Mouse (Mus musculus) c-Kit-positive CD71-negative TER-119-negative erythroid progenitor cells, embryonic 14.5 days (primary cell): ENCODE results near the gene Tlr5.

Experiments
- DNase-seq: peaks from one replicate; pipeline ENCODE4 v3.0.0-alpha.2; 2013; ENCODE audit warnings: low read depth

The Tlr5 gene

DNA sequence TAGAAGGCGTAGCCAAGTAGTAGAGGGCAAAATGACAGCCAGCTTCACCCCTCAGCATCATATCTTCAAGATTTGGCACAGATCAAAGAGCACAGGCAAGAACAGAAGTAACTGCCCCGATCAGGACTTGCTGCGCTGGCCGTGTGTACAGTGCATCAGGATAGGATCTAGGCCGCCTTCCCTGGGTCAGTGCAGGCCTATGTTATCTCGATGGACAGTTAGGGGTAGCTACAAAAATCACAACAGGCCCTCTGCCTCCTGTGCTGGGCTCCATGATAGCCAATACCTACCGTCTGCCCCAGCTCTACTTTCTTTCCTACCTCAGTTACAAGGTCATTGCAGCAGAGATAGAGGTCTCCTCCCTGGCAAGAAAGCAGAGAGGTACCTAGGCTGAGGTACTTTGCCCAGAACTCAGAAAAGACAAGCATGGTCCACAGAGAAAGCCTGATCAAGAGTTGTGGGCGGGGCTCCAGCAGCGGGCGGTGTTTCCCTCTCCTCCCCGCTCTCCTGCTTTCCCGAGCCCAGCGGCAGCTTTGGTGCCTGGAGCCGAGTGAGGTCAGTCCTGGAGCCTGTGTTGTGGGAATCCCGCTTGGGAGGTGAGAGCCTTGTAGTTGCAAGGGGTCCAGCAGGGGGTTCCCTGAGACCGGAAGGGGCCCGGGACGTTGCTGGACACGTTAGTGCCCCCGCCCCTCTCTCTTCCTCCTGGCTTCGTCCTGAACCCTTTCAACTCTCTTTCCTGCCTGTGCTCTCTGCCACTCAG, at the start of gene Tlr5:
Gene Tlr5, plus strand, starts transcription at position 502 of the 760 bp plus-strand sequence.
- no peak for DNase-seq

DNA sequence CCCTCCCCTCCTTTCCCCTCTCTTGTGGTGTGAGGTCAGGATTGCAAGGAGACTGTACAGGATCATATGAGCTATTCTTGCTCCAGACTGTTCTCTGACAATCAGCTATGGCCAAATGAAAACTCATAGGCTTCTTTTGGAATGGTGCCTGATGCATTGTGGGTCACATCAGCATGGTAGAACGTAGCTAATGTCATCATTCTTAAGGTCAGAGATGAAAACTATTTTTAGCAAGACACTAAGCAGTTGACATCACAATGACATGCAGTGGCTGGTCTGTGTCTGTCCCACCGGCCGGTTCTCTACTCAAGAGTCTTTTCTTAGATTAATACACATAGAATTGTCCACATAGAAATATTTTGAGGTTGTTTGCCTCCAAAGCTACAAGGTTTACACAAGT, 48.9 kb upstream of the Tlr5 start:
- no peak for DNase-seq

DNA sequence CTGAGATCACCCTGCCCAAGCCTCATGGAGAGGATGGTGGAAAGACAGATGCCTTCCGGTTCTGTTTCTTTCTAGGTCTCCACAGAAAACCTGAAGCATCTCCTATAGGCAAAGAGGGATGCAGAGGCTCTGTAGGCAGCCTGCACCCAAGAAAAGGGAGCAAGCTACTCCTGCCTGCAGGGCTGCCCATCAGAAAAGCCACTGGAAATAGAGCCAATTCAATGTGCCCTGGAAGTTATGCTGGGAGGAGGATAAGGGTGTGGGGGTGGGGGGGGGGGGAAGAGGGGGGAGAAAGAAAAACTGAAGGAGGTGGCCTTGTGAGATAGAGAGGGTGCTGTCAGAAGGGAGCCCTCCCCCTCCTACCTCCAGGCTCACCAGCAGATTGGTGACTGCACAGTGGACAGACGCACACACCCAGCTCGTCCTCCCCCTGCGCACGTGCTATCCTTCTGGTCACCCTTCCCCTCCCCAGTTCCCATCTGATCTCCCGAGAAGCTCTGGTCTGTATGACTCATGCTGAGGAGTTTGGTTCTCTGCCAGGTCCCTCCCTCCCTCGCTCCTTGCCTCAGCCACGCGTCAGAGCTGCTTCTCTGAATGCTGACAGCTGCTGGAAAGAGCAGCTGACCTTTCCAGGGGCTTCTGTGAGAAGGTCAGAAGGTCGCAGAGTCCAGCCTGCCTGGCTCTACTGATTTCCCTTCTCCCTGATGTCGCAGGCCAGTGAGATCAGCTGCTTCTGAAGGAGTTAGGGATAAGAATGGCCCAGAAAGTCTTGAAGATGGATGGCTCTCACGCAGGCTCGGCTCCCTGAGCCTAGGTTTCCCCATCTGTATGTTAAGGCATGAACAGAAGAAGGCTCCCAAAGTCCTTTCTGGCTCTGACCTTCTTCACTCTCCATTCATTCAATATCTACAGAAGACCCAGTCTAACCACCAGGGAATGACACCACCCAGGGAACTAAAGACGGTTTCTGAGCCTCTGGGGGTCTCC, 46.2 kb upstream of the Tlr5 start:
- DNase-seq: peak; percentile 66

DNA sequence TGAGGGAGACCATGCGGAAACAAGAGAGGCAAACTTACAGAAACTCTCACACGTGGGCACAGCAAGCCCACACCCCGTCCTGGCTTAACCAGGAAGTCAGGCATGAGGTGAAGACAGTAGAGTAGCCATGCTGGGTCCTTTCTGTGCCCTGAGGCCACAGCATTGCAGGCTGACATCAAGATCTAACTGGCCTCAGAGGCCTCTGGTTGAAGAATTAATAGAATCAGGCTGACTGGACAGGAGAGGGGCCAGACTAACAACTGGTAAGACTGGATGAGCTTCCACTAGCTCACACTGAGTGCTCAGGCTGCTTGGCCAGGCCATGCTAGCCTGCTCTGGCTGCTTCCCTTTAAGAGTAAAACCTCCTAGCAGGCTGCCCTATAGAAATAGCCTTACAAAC, 45.5 kb upstream of the Tlr5 start:
- no peak for DNase-seq

DNA sequence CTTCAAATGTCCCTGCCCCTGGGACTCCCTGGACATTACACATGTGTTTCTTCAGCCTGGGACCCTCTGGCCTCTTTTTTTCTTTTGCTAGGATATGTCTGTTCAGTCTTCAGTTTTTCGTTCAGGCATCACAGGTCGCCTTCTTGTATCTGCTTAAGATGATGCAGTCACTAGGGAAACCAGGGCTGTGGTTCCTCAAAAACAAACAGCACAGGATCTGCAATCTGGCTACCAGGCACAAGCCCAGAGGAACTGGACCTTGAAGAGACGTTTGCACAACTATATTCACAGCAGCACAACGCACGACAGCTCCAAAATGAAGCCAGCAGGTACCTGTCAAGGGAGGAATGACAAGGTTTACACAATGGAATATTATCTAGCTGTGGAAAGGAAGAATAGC, 45.0 kb upstream of the Tlr5 start:
- no peak for DNase-seq

DNA sequence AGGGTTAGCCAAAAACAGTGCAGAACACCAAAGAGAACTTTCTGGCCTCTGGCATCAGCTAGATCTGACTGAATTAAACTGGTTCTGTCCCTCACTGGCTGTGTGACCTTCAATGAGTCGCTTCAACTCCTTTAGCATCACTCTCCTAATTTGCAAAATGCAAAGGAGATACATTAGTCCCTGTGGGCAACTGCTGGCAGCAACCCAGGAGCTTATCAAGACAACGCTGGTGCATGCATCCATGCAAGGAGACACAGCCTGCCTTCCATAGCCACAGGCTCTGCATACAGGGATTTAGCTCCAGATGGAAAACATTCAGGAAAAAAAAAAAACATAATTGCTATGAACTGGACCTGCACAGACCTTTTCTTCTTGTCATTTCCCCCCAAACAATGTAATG, 42.0 kb upstream of the Tlr5 start:
- no peak for DNase-seq

DNA sequence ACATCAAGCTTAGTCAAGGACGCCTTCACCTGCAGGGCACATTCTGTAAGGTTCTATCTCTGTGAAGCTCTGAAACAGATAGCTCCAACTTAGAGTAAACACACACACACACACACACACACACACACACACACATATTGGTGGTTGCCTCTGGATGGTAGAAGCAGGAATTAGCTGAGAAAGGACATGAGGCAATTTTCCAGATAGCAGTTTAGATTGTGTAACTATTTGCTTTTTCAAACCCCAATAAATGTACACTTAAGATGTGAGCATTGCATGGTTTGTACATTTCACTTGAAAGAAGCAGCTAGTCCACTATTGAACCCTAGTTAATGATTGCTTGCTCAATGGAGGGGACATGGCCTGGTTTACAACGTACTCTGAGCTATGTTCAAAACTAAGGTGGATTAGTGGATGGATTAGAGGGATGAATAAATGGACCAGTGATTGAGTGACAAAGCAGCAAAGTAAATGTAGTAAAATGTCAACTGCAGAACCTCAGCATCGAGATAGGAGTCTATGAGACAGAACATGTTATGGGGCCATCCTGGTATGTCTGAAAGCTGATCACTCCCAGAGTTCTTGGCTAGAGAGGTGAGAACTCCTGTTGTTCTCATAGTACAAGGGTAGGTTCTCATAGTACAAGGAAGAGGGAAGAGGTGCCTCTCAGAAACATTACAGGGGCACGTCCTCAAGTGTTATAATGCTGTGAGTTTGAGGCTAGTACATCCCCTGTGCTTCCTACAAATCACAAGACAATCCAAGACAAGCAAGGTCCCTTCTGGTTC, 40.3 kb upstream of the Tlr5 start:
- no peak for DNase-seq

DNA sequence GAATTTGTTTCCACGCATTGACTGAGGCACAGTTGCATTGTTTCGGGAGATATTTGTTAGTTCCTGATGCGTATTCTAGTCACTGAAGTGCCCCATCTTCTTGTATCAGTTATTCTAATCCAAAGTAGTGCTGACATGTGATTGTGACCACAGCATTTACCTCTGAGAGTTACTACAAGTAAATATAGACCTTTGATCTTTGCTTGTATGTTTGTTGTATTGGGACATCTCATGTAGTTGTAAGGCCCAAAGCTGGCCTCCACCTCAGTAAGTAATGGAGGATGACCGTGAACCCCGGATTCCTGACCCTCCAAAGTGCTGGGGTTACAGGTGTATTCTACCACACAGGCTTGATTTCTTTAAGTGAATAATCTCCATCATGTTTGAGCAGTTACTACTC, 38.4 kb upstream of the Tlr5 start:
- DNase-seq: no peak

DNA sequence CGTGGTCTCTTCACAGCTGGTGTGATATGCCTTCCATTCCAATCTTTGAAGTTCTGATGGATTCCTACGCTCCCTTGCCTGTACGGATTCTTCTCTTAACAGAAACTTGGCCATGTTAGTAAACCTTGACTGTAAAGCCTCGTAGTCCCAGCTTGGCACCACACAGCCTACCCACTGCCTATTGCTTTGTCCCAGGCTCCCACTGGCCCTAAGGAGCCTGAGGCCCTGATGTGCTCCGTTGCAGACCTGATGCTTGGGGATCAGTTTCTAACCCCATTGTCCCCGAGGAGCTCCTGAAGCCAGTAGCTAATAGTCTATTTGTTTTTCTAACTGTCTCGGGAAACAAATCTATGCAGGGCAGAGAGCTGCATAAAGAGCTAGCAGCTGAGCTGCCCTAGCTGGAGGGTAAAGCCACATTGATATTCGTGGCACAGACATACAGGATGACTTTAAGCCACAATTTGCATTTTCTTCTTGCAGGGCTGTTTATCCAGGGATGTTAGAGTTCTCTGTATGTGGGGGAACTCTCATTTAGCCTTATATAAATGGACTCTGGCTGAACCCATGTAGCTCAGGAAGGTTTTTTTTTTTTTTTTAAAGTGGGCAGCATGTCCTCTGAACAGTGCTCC, 35.8 kb upstream of the Tlr5 start:
- DNase-seq: no peak

DNA sequence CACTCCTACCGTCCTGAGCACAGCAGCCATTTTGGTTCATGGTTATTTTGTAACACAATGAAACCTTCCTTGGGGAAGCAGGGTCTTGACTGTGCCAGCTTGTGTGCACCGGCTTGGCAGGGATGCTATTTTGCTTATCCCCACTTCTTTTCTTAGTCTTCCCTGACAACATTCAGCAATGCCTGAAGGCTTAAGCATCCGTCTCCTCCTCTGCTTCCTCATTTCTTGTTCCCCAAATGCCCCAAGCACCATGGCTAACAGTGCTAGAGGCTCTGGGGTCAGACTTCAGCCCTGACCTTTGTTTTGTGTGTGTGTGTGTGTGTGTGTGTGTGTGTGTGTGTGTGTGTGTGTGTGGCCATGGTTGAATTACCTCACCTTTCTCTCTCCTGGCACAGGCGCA, 31.8 kb upstream of the Tlr5 start:
- DNase-seq: no peak

DNA sequence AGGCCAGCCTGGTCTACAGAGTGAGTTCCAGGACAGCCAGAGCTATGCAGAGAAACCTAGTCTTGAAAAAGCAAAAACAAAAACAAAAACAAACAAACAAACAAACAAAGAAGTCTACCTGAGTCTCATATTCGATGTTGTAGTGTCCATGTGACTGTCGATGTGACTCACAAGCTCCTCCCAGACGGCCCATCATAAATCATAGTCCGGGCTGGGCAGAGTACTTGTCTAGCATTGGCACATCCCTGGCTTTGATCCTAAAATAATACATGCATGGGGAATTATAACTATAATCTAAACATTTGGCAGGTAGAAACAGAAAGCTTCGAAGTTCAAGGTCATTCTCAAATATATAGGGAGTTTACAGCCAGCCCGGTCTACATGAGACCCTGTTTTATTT, 28.1 kb upstream of the Tlr5 start:
- no peak for DNase-seq

DNA sequence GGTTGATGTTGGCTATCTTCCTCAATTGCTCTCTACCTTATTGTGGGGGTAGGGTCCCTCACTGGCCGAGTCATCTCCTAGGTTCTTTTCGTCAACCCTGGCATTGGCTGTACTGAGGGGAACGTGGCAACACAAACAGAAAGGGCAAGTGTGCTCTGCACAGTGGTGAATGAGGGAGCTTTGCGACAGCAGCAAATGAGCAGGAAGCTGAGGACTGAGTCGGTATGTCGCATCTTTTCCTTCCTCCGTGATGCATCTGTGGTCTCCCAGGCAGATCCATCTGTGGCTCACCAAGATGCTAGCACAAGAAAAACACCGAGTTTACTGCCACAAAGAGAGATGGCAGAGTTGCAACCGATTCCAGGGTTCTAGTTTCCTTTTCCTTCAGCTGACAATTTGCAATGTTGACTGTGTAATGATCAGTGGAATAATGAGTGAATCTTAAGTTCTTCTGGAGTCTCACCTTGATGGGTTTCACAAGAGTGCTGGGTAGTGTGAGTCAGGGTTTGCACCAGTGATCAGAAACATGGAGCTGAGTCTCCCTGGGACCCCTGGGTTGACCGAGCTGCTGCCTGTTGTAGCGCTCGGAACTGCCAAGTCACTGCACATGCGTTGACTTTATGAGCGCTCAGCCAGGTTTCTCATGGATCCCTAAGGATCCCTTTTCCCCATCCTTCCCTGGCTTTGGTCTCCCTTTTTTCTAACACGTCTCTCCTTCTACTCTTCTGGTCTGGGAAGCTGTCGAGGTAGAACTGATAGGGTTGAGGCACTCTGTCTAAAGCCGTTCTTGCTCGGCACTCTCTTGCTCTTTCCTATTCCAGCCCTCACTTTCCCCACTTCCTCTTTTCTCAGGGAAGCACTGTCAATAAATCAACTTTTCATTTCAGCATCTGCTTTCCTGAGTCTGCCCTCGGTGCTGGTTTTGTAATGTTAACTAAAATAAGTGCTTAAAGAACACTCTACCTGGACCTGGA, 26.4 kb upstream of the Tlr5 start:
- DNase-seq: peak; percentile 43

DNA sequence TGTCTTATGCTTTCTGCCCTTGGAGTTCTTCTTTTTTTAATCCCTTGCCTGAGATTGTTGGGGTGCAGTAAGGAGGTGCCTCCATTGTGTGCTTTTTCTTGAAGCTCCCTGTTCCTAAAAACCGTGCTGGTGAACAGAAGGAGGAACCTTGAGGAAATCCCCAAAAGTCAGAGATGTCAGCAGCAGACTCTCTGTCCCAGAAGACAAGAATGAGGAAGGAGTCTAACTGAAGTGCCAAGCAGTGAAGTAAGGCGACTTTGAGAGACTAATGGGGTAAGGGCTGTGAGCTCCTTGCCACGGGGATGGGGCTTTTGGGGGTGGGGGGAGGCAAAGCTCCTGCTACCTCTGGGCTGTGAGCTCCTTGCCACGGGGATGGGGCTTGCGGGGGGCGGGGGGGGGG, 19.1 kb upstream of the Tlr5 start:
- no peak for DNase-seq

DNA sequence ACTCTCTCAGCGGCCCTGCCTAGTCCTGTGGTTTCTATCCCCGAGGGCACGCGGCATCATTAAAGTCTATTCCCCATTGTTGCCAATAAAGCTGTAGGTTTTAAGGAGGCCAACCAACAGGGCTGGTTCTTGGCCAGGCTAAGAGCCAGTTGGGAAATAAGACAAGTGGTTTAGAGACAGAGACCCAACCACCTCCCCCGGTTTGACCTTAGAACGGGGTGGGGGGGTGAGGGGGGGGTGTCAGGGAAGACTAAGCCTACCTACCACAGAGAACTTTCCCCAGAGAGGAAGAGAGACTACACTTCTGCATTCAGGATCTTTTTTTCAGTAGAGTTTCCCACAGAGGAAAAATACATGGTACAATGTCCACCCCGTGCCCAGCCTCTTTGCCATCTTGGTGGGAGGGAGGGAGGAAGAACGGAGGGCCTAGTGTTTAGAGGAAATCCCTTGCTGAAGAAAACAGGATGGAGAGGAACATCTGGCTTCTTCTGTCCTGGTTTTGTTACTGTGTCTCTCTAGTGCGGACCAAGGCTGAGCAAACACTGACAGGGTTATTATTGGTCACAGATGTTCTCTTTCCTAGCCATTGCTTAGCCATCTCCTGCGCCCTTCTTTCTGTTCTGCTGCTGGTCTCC, 17.0 kb upstream of the Tlr5 start:
- DNase-seq: no peak

DNA sequence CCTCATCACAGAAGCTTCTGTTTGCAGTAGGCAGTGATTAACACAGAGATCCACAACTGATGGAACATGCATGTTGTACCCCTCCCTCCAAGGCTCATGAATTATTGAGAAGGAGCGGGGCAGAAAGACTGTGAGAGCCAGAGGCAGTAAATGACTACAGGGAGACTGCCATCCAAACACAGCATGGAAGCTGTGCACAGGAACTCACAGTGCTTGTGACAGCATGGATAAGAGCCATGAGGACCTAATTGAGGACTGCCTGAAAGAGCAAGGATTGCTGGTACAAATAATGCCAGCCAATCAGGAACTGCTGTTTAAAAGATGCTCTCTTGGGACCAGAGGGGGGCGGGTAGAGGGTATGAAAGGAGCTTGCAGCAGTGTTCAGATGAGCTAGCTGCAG, 12.7 kb upstream of the Tlr5 start:
- no peak for DNase-seq

DNA sequence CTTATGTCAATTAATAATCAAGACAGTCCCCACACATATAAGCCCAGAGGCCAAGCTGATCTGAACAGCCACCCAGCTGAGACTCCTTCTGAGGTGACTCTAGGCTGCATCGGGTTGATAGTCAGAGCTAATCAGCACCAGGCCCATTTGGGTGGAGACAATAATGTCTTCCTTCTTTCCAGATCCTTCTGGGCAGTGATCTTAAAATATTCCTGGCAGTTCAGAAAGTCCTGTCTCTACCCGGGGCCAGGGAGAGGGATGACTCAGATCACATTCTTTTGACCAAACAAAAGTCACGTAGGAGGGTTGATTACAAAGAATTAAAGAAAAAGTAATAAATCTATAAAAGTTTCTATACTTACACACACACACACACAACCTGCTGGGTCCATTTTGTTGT, 10.7 kb upstream of the Tlr5 start:
- DNase-seq: no peak

DNA sequence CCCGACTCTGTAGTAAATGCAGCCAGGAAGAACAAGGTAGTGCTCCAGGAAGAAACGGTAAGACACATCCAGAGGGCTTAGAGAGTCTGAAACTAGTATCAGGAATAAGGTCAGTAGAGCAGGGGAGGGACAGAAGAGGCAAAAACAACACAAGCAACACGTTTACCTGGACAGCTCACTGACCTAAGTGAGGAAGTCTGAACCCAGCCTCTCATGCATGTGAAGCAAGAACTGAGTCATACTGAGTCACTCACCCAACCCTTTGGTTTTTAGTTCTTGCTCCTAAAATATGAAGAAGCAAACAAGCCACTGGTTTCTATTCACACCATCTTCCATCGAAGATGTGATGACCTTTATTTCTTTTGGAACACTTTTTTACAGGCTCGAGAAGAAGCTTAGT, 9.9 kb upstream of the Tlr5 start:
- DNase-seq: peak; percentile 22

DNA sequence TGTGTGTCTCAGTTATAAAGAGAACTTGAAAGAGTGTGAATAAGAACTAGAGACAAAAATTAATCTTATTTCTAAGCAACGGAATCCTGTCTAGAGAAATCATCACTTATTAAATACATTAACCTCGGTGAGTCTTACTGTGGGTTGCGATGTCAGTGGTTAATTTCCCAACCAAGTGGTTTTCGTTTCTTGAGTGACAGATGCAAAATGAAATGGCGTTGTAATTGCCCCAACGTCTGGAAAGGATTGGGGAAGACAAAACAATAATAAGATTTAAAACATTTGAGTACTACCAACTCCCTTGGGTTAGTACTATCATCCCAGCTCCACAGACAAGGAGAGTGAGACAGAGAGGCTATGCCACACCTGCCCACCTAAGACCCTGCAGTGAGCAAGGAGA, 9.0 kb upstream of the Tlr5 start:
- no peak for DNase-seq

DNA sequence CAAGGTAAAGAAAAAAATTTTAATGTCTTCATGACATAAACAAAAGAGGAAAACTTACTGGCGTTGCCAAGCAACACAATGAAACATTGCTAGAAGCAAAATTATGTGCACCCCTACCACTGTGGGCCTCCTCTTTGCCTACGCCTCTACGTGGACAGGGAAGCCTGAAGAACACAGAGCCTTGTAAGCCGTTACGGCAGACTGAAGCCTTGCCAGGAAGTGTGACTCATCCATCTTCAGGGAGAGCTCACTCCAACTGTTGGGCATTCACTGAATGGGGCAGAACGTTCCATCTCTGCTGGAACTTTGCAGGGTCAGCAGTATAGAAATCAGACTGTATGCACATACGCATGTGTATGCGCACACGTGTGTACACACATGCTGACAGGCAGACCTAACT, 3.3 kb upstream of the Tlr5 start:
- DNase-seq: peak; percentile 25

DNA sequence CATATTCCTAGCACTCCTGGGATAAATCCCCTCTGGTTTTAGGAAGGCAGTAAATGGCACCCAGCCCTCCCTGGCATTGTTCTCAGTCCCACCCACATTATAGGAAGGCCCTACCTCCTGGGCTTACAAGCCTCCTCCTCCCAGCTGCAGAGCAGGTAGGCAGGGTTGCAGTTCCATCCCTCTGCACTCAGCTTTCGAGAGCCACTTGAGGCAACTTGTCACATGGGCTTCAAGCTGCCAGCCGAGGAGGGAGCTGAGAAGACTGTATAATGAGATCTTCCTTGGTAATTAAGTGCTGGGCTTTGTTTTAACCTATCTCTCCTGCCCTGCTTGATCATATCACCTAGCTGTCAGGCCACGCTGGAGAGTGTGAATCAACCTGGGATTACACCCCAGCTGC, 1.4 kb upstream of the Tlr5 start:
- no peak for DNase-seq
